Mouse (Mus musculus): ENCODE measurements around the gene Noct. TPM values are rescaled to one million over a fixed set of nuclear protein-coding genes. Genes with fewer than 3 reads are reported as not detected.

Gene Noct
- polyA plus RNA-seq, 1 experiment from 2014 or later: 10.4 TPM

GRCm38 (mm10) chr3:51201986-51202385 lies 22.3 kb upstream of the Noct start:
- no peak for ATAC-seq (ENCODE audit: low FRiP score, low TSS enrichment)
- Histone ChIP-seq H3K9me3 (ENCODE audit: control insufficient read depth, low read length) (peaks cover 2% of the 10 kb centered on the region; the same call in 1 of the 2 replicates), H3K27me3 (ENCODE audit: control insufficient read depth, insufficient read depth, low read length) (no peaks in the 10 kb centered on the region), H3K36me3 (ENCODE audit: control insufficient read depth, insufficient read depth, low read length) (no peaks in the 10 kb centered on the region), H3K4me3 (ENCODE audit: low read length) (no peak overlapping the region), H3K4me2 (replicated peaks; ENCODE audit: low read depth, low read length) (no peak overlapping the region), H3K4me1 (ENCODE audit: control insufficient read depth, insufficient read depth, low read length) (no peaks in the 10 kb centered on the region), H3K9ac (ENCODE audit: low read depth, low read length) (no peak overlapping the region), H3K27ac (ENCODE audit: low read depth, low read length) (no peak overlapping the region)
- 77% methylated on average over 9 of the region's 9 CpGs for WGBS

GRCm38 (mm10) chr3:51202491-51202987 lies 21.7 kb upstream of the Noct start:
- ATAC-seq (ENCODE audit: low FRiP score, low TSS enrichment): no peak
- 69% methylated on average over 8 of the region's 8 CpGs for WGBS
- Histone ChIP-seq H3K4me2 (replicated peaks; ENCODE audit: low read depth, low read length) (no peak overlapping the region), H3K9ac (ENCODE audit: low read depth, low read length) (no peak overlapping the region), H3K9me3 (ENCODE audit: control insufficient read depth, low read length) (peaks cover 2% of the 10 kb centered on the region; the same call in 1 of the 2 replicates), H3K4me1 (ENCODE audit: control insufficient read depth, insufficient read depth, low read length) (no peaks in the 10 kb centered on the region), H3K36me3 (ENCODE audit: control insufficient read depth, insufficient read depth, low read length) (no peaks in the 10 kb centered on the region), H3K27me3 (ENCODE audit: control insufficient read depth, insufficient read depth, low read length) (no peaks in the 10 kb centered on the region), H3K27ac (ENCODE audit: low read depth, low read length) (no peak overlapping the region), H3K4me3 (ENCODE audit: low read length) (no peak overlapping the region)

DNA sequence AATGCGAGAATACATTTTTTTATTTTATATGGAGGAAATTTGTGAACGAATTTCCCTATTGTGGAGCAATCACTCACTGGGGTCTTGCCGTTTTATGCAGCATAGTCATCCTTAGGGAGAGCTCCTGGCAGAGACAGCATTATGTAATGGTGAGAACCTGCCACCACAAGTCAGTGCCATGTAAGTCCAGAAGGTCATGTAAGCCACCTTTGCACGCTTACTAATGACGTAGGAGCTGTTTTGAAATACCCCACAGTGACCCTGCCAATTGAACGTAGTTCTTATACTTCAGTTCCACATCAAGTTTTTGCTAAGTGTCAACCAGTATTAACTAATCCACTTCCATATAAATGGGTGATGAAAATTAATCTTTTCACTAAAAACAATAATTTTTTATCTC lies 20.3 kb upstream of the Noct start:
- 85% methylated on average over 6 of the region's 6 CpGs for WGBS
- no peak for ATAC-seq (ENCODE audit: low FRiP score, low TSS enrichment)

DNA sequence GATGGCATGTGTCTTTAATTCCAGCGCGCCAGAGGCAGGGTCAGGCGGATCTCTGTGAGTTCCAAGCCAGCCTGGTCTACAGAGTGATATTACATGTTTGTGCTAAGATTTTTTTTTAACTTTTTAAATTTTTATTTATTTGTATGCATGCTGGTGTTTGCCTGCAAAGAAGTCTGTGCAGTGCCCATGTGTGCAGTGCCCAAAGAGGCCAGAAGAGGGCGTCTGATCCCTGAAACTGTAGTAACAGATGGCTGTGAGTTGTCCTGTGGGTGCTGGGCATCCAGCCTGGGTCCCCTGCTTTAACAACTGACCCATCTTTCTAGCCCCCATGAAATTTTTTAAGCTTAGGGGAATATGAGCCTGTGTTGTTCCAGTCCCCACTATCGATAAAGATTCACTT lies 19.8 kb upstream of the Noct start:
- WGBS: 86% methylated on average over 5 of the region's 5 CpGs
- H3K9me3 ChIP-seq (ENCODE audit: control insufficient read depth, low read length): peaks cover 2% of the 10 kb centered on the region; the same call in 1 of the 2 replicates
- no peak for ATAC-seq (ENCODE audit: low FRiP score, low TSS enrichment)
- no peak overlapping the region for H3K9ac ChIP-seq (ENCODE audit: low read depth, low read length)
- H3K4me2 ChIP-seq (replicated peaks; ENCODE audit: low read depth, low read length): no peak overlapping the region
- no peaks in the 10 kb centered on the region for H3K36me3 ChIP-seq (ENCODE audit: control insufficient read depth, insufficient read depth, low read length)
- no peaks in the 10 kb centered on the region for H3K27me3 ChIP-seq (ENCODE audit: control insufficient read depth, insufficient read depth, low read length)
- no peak overlapping the region for H3K27ac ChIP-seq (ENCODE audit: low read depth, low read length)
- no peak overlapping the region for H3K4me3 ChIP-seq (ENCODE audit: low read length)
- no peaks in the 10 kb centered on the region for H3K4me1 ChIP-seq (ENCODE audit: control insufficient read depth, insufficient read depth, low read length)

More for the DNA sequence above, 20.3 kb upstream of the Noct start:
- Histone ChIP-seq H3K9me3 (ENCODE audit: control insufficient read depth, low read length) (peaks cover 2% of the 10 kb centered on the region; the same call in 1 of the 2 replicates), H3K4me2 (replicated peaks; ENCODE audit: low read depth, low read length) (no peak overlapping the region), H3K9ac (ENCODE audit: low read depth, low read length) (no peak overlapping the region), H3K4me3 (ENCODE audit: low read length) (no peak overlapping the region), H3K27me3 (ENCODE audit: control insufficient read depth, insufficient read depth, low read length) (no peaks in the 10 kb centered on the region), H3K36me3 (ENCODE audit: control insufficient read depth, insufficient read depth, low read length) (no peaks in the 10 kb centered on the region), H3K4me1 (ENCODE audit: control insufficient read depth, insufficient read depth, low read length) (no peaks in the 10 kb centered on the region), H3K27ac (ENCODE audit: low read depth, low read length) (no peak overlapping the region)

GRCm38 (mm10) chr3:51204897-51205296 lies 19.4 kb upstream of the Noct start:
- Histone ChIP-seq H3K27me3 (ENCODE audit: control insufficient read depth, insufficient read depth, low read length) (no peaks in the 10 kb centered on the region), H3K27ac (ENCODE audit: low read depth, low read length) (no peak overlapping the region), H3K4me3 (ENCODE audit: low read length) (no peak overlapping the region), H3K9me3 (ENCODE audit: control insufficient read depth, low read length) (peaks cover 2% of the 10 kb centered on the region; the same call in 1 of the 2 replicates), H3K36me3 (ENCODE audit: control insufficient read depth, insufficient read depth, low read length) (no peaks in the 10 kb centered on the region), H3K4me2 (replicated peaks; ENCODE audit: low read depth, low read length) (no peak overlapping the region), H3K9ac (ENCODE audit: low read depth, low read length) (no peak overlapping the region), H3K4me1 (ENCODE audit: control insufficient read depth, insufficient read depth, low read length) (no peaks in the 10 kb centered on the region)
- 84% methylated on average over 14 of the region's 14 CpGs for WGBS
- ATAC-seq (ENCODE audit: low FRiP score, low TSS enrichment): no peak

- Histone ChIP-seq H3K36me3 (ENCODE audit: control insufficient read depth, insufficient read depth, low read length) (no peaks in the 10 kb centered on the region), H3K27me3 (ENCODE audit: control insufficient read depth, insufficient read depth, low read length) (no peaks in the 10 kb centered on the region), H3K4me1 (ENCODE audit: control insufficient read depth, insufficient read depth, low read length) (no peaks in the 10 kb centered on the region), H3K4me2 (replicated peaks; ENCODE audit: low read depth, low read length) (no peak overlapping the region), H3K9me3 (ENCODE audit: control insufficient read depth, low read length) (peaks cover 2% of the 10 kb centered on the region; the same call in 1 of the 2 replicates), H3K4me3 (ENCODE audit: low read length) (no peak overlapping the region), H3K9ac (ENCODE audit: low read depth, low read length) (no peak overlapping the region), H3K27ac (ENCODE audit: low read depth, low read length) (no peak overlapping the region)
- ATAC-seq (ENCODE audit: low FRiP score, low TSS enrichment): peak; percentile 22; the same call in 1 of the 2 replicates
- 40% methylated on average over 7 of the region's 7 CpGs for WGBS
These were observed 17.7 kb upstream of the Noct start for GRCm38 (mm10) chr3:51206521-51206920.

- H3K4me3 ChIP-seq (ENCODE audit: low read length): no peak overlapping the region
- H3K4me2 ChIP-seq (replicated peaks; ENCODE audit: low read depth, low read length): no peak overlapping the region
- no peaks in the 10 kb centered on the region for H3K36me3 ChIP-seq (ENCODE audit: control insufficient read depth, insufficient read depth, low read length)
- H3K27ac ChIP-seq (ENCODE audit: low read depth, low read length): no peak overlapping the region
- ATAC-seq (ENCODE audit: low FRiP score, low TSS enrichment): no peak
- no peaks in the 10 kb centered on the region for H3K27me3 ChIP-seq (ENCODE audit: control insufficient read depth, insufficient read depth, low read length)
- peaks cover 2% of the 10 kb centered on the region; the same call in 1 of the 2 replicates for H3K9me3 ChIP-seq (ENCODE audit: control insufficient read depth, low read length)
- no peak overlapping the region for H3K9ac ChIP-seq (ENCODE audit: low read depth, low read length)
- WGBS: 60% methylated on average over 5 of the region's 5 CpGs
- H3K4me1 ChIP-seq (ENCODE audit: control insufficient read depth, insufficient read depth, low read length): no peaks in the 10 kb centered on the region
These were observed 15.6 kb upstream of the Noct start for GRCm38 (mm10) chr3:51208633-51209032.

DNA sequence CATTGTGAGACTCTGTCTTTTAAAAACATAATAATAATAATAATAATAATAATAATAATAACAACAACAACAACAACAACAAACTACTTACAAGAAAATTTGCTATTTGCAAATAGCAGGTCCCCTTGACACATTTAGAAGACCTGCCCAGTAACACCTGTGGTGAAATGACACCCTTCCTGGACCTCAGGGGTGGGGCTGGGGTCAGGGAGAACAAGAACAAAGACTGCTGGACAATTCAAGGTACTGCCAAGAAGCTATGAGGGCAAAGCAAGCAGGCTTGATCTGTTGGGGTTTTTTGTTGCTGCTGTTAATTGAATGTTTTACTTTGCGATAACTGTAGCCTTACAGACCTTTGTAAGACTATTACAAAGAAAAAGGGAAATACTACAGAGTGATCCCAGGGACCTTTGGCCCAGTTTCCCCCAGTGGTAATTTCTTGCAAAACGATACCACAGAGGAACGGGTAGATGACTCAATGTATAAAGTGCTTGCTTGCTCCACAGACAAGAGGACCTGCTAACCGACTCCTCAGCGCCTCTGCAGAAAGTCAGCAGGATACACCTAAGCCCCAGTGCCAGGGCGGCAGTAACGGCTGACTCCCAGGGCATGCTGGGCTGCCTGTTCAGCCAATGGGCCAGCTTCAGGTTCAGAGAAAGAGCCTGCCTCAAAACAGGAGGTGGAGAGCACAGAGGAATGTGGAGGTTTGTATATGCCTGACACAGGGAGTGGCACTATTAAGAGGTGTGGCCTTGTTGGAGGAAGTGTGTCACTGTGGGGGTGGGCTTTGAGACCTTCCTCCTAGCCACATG lies 14.5 kb upstream of the Noct start:
- ATAC-seq (ENCODE audit: low FRiP score, low TSS enrichment): no peak
- Histone ChIP-seq H3K36me3 (ENCODE audit: control insufficient read depth, insufficient read depth, low read length) (no peaks in the 10 kb centered on the region), H3K27me3 (ENCODE audit: control insufficient read depth, insufficient read depth, low read length) (no peaks in the 10 kb centered on the region), H3K9me3 (ENCODE audit: control insufficient read depth, low read length) (no peaks in the 10 kb centered on the region), H3K4me2 (replicated peaks; ENCODE audit: low read depth, low read length) (no peak overlapping the region), H3K9ac (ENCODE audit: low read depth, low read length) (no peak overlapping the region), H3K4me3 (ENCODE audit: low read length) (no peak overlapping the region), H3K4me1 (ENCODE audit: control insufficient read depth, insufficient read depth, low read length) (no peaks in the 10 kb centered on the region), H3K27ac (ENCODE audit: low read depth, low read length) (no peak overlapping the region)
- WGBS: 89% methylated on average over 7 of the region's 7 CpGs

DNA sequence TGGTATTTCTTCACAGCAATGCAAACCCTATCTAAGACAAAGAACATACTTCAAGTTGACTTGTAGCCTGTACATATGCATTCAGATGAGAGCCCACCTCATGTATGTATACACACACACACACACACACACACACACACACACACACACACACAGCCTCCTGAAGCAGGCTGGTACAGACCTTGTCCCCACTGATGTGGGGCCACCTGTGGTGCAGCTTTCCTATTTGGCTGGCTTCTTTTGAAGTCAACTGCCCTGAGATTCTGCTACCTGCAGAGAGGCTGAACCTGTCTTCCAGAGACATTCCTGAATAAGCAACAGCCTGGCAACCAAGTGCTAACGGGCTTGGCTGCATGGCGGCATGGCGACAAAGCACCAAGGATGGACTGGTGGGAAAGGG lies 13.8 kb upstream of the Noct start:
- no peak for ATAC-seq (ENCODE audit: low FRiP score, low TSS enrichment)
- Histone ChIP-seq H3K9ac (ENCODE audit: low read depth, low read length) (no peak overlapping the region), H3K9me3 (ENCODE audit: control insufficient read depth, low read length) (no peaks in the 10 kb centered on the region), H3K27me3 (ENCODE audit: control insufficient read depth, insufficient read depth, low read length) (no peaks in the 10 kb centered on the region), H3K4me1 (ENCODE audit: control insufficient read depth, insufficient read depth, low read length) (no peaks in the 10 kb centered on the region), H3K27ac (ENCODE audit: low read depth, low read length) (no peak overlapping the region), H3K36me3 (ENCODE audit: control insufficient read depth, insufficient read depth, low read length) (no peaks in the 10 kb centered on the region), H3K4me2 (replicated peaks; ENCODE audit: low read depth, low read length) (no peak overlapping the region), H3K4me3 (ENCODE audit: low read length) (no peak overlapping the region)
- WGBS: 100% methylated on average over 3 of the region's 3 CpGs
